Mouse (Mus musculus) lung, postnatal 0 days (tissue): Measurements from ENCODE around the gene Erap1.

Source experiments
- CTCF ChIP-seq: IDR thresholded peaks from 2 replicates; pipeline ENCODE4 v1.5.1; 2016; ENCODE audit warnings: antibody characterized with exemption, mild to moderate bottlenecking
- EP300 ChIP-seq: IDR thresholded peaks from 2 replicates; pipeline ENCODE4 v1.6.1; 2016; ENCODE audit warnings: antibody characterized with exemption, mild to moderate bottlenecking, control low read depth

DNA sequence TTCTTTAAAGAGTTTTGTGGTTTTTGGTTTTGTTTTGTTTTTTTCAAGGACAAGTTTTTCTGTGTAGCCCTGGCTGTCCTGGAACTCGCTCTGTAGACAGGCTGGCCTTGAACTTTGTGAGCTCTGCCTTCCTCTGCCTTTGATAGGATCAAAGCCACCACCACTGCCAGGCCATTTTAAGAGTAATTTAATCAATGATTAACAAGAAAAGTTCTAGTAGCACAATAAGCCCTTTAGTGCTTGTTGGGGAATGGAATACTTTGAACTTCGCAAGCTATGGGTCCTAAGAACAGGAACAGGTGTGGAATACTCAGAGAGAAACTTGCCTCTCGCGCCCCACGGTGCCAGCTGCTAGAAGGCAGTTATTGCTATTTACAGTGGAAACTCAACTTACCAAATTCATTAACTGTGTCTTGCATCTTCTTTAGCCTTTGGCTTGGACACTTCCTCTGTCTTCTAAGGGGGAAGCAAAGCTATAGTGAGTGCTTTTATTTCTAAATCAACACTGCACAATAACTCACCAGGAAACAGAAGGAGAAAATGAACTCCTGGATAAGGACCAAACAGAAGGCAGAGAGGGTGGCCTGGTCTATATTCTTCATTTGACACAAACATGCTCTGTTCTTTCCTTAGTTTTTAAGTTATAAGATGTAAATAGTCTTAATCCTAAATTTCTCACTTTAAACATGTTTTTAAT is 56.3 kb downstream of the Erap1 start:
- TF ChIP-seq CTCF = no peak
- no peak for TF ChIP-seq EP300
